Comparison of ENCODE assay signal across 9 mouse cellular contexts in the genomic region with DNA sequence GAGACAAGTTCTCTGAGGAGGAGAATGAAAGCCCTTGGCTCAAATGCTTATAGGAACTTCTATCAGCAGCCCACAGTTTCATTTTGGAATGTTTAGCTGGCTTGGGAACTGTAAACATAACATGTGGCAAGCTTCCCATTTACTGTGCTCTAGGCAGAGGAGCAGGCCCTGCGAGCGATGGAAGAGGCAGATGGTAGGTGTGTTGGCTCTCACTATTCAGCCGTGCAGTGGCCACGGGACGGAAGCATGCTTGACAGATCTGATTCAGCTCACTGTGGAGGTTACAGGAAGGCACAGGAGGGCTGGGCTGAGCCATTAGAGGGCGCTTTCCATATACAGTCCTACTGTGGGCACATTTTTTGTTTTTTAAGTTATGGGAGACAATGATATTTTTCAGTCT.
DNase-seq lines count a peak whose midpoint lies in the region; ATAC-seq and TF ChIP-seq lines count a peak whose summit lies in the region.
"Had no signal": no experiment of that assay in that cellular context is flagged by ENCODE, and none has a peak within 500 bp of the region (broad histone marks: within the 10 kb centered on the region; RNA-seq: fewer than 3 reads in every experiment).

No protein-coding gene starts in this region.

- in situ Hi-C loops in CH12.LX (cut with MboI; ENCODE audit: low pct_ligation_motif_present, low pct_unique_long_range_greater_than_20kb, low sequenced_read_pairs): no loop called here

- H3K9ac ChIP-seq in hindbrain, embryonic 11.5 days (ENCODE audit: low read depth, low read length): no peak overlapping the region
- H3K9ac ChIP-seq in CH12.LX (ENCODE audit: insufficient read depth, low read depth): no peak overlapping the region
- H3K9ac ChIP-seq: stomach, embryonic 15.5 days had no signal

- TF ChIP-seq EP300 in CH12.LX (IDR thresholded peaks at IDR 0.05; ENCODE audit: low read length): no peak

- no peaks in the 10 kb centered on the region for H3K36me3 ChIP-seq in hindbrain, embryonic 10.5 days
- H3K36me3 ChIP-seq in hindbrain, embryonic 11.5 days (ENCODE audit: control insufficient read depth, insufficient read depth, low read length): no peaks in the 10 kb centered on the region
- H3K36me3 ChIP-seq in CH12.LX (replicated peaks in 1 of 2; ENCODE audit: control insufficient read depth in 1 of 2, insufficient read depth in 1 of 2, low read length in 1 of 2): peaks cover 0 to 33% of the 10 kb centered on the region in 2 experiments
- H3K36me3 ChIP-seq in heart, embryonic 10.5 days: no peaks in the 10 kb centered on the region
- H3K36me3 ChIP-seq: stomach, embryonic 15.5 days had no signal

- no peak for TF ChIP-seq POLR2A in CH12.LX (IDR thresholded peaks at IDR 0.05; ENCODE audit: low read depth, low read length)

- dilution Hi-C loops in CH12.LX (cut with MboI; ENCODE audit: extremely low pct_ligation_motif_present, extremely low pct_unique_long_range_greater_than_20kb, low sequenced_read_pairs): no loop called here

- TF ChIP-seq RAD21 in CH12.LX (IDR thresholded peaks at IDR 0.05; ENCODE audit: low read depth, low read length): peak; percentile 32

- H3K79me2 ChIP-seq in CH12.LX (replicated peaks; ENCODE audit: control insufficient read depth, extremely low read depth, insufficient read depth, poor library complexity, severe bottlenecking): no peaks in the 10 kb centered on the region

- WGBS in hindbrain, embryonic 10.5 days: 62% methylated on average over 6 of the region's 6 CpGs
- 55% methylated on average over 6 of the region's 6 CpGs for WGBS in hindbrain, embryonic 11.5 days
- 66% methylated on average over 6 of the region's 6 CpGs for WGBS in heart, embryonic 10.5 days

- peak in 1 of 2 experiments; percentile 64; a peak in 3 of 4 replicates for TF ChIP-seq CTCF in CH12.LX (conservative IDR thresholded peaks at IDR 0.05 in 1 of 2, IDR thresholded peaks at IDR 0.05 in 1 of 2; ENCODE audit: low read depth in 2 of 2, low read length in 2 of 2)

- no peak for ATAC-seq in hindbrain, embryonic 11.5 days (ENCODE audit: low FRiP score)

- H3K4me1 ChIP-seq in hindbrain, embryonic 10.5 days (replicated peaks): peaks cover 28% of the 10 kb centered on the region; the same call in 1 of the 2 replicates
- no peaks in the 10 kb centered on the region for H3K4me1 ChIP-seq in hindbrain, embryonic 11.5 days (replicated peaks; ENCODE audit: control insufficient read depth, insufficient read depth, low read length)
- H3K4me1 ChIP-seq in CH12.LX (ENCODE audit: control insufficient read depth in 1 of 2, insufficient read depth in 2 of 2): peaks cover 4 to 55% of the 10 kb centered on the region in 2 experiments; a peak in 3 of 4 replicates
- peaks cover 5% of the 10 kb centered on the region; the same call in 1 of the 2 replicates for H3K4me1 ChIP-seq in heart, embryonic 10.5 days

- no peak overlapping the region for H3K4me3 ChIP-seq in hindbrain, embryonic 10.5 days
- H3K4me3 ChIP-seq in hindbrain, embryonic 11.5 days (ENCODE audit: low read depth, low read length): no peak overlapping the region
- H3K4me3 ChIP-seq in CH12.LX (replicated peaks in 1 of 3; ENCODE audit: low read depth in 2 of 3, low read length in 2 of 3, poor library complexity in 1 of 3): no peak overlapping the region
- H3K4me3 ChIP-seq in heart, embryonic 10.5 days: no peak overlapping the region
- H3K4me3 ChIP-seq: stomach, embryonic 15.5 days had no signal

- H3K27ac ChIP-seq in hindbrain, embryonic 10.5 days: 0 out of 2 replicates have a peak overlapping the region, but pooled peaks have one; percentile 35
- no peak overlapping the region for H3K27ac ChIP-seq in hindbrain, embryonic 11.5 days (ENCODE audit: low read depth, low read length)
- no peak overlapping the region for H3K27ac ChIP-seq in CH12.LX (ENCODE audit: insufficient read depth, low read depth)
- no peak overlapping the region for H3K27ac ChIP-seq in heart, embryonic 10.5 days
- H3K27ac ChIP-seq: stomach, embryonic 15.5 days had no signal

- H3K27me3 ChIP-seq in hindbrain, embryonic 10.5 days (ENCODE audit: insufficient read depth, poor library complexity, severe bottlenecking): no peaks in the 10 kb centered on the region
- no peaks in the 10 kb centered on the region for H3K27me3 ChIP-seq in hindbrain, embryonic 11.5 days (ENCODE audit: control insufficient read depth, insufficient read depth, low read length)
- H3K27me3 ChIP-seq in CH12.LX (replicated peaks): no peaks in the 10 kb centered on the region
- H3K27me3 ChIP-seq in heart, embryonic 10.5 days (ENCODE audit: insufficient read depth, poor library complexity, severe bottlenecking): no peaks in the 10 kb centered on the region
- H3K27me3 ChIP-seq: stomach, embryonic 15.5 days had no signal

- no peaks in the 10 kb centered on the region for H3K9me3 ChIP-seq in hindbrain, embryonic 10.5 days
- H3K9me3 ChIP-seq in hindbrain, embryonic 11.5 days (ENCODE audit: control insufficient read depth, low read length): no peaks in the 10 kb centered on the region
- H3K9me3 ChIP-seq in CH12.LX (replicated peaks; ENCODE audit: low read length): no peaks in the 10 kb centered on the region
- no peaks in the 10 kb centered on the region for H3K9me3 ChIP-seq in heart, embryonic 10.5 days
- H3K9me3 ChIP-seq: stomach, embryonic 15.5 days had no signal

- no peak overlapping the region for H3K4me2 ChIP-seq in hindbrain, embryonic 11.5 days (replicated peaks; ENCODE audit: low read depth, low read length)
- H3K4me2 ChIP-seq in CH12.LX (ENCODE audit: insufficient read depth, low read depth, poor library complexity, severe bottlenecking): no peak overlapping the region
- H3K4me2 ChIP-seq: stomach, embryonic 15.5 days had no signal

- no peak for DNase-seq in hindbrain, embryonic 10.5 days (ENCODE audit: low spot score)
- DNase-seq in hindbrain, embryonic 11.5 days (ENCODE audit: low spot score): no peak
- DNase-seq in CH12.LX (ENCODE audit: extremely low read depth): peak; percentile 78
- DNase-seq in cerebellum, postnatal 36 days: peak; percentile 74 to 76
- peak; percentile 57 for DNase-seq in layer of hippocampus, adult 9-11 months
- no peak for DNase-seq in urinary bladder, postnatal 14 days (ENCODE audit: low spot score)
- no peak for DNase-seq in Muller cell, postnatal 12 days (ENCODE audit: inconsistent ontology term)
- no peak for DNase-seq in heart, embryonic 10.5 days (ENCODE audit: low spot score)

TF ChIP-seq in CH12.LX, 34 proteins besides CTCF, POLR2A, EP300 and RAD21:
- TF ChIP-seq TCF12 (IDR thresholded peaks at IDR 0.05; ENCODE audit: low read depth, low read length) (no peak), CHD2 (IDR thresholded peaks at IDR 0.05; ENCODE audit: low read length) (no peak), ETS1 (conservative IDR thresholded peaks at IDR 0.05; ENCODE audit: low read depth, low read length) (no peak), E2F4 (IDR thresholded peaks at IDR 0.05; ENCODE audit: insufficient replicate concordance, low read depth, low read length) (no peak), PAX5 (IDR thresholded peaks at IDR 0.05; ENCODE audit: low read length) (no peak), IRF4 (IDR thresholded peaks at IDR 0.05; ENCODE audit: low read depth, low read length) (no peak), ZKSCAN1 (IDR thresholded peaks at IDR 0.05; ENCODE audit: borderline replicate concordance, low read depth, low read length) (peak; percentile 93), MAX (IDR thresholded peaks at IDR 0.05; ENCODE audit: low read length) (0 out of 2 replicates have a peak, but pooled peaks have one; percentile 30), HCFC1 (IDR thresholded peaks at IDR 0.05; ENCODE audit: low read depth, low read length) (no peak), ZNF384 (IDR thresholded peaks at IDR 0.05; ENCODE audit: low read depth, low read length) (no peak), MXI1 (IDR thresholded peaks at IDR 0.05; ENCODE audit: low read depth, low read length) (no peak), TBP (conservative IDR thresholded peaks at IDR 0.05; ENCODE audit: low read depth, low read length) (no peak), POLR2AphosphoS2 (IDR thresholded peaks at IDR 0.05; ENCODE audit: low read depth, low read length) (no peak), CHD1 (IDR thresholded peaks at IDR 0.05; ENCODE audit: low read depth, low read length) (no peak), MEF2A (IDR thresholded peaks at IDR 0.05; ENCODE audit: borderline replicate concordance, low read depth, low read length) (no peak), BHLHE40 (IDR thresholded peaks at IDR 0.05; ENCODE audit: low read depth, low read length) (peak; percentile 76), SIN3A (IDR thresholded peaks at IDR 0.05; ENCODE audit: low read length) (no peak), ZMIZ1 (IDR thresholded peaks at IDR 0.05; ENCODE audit: low read depth, low read length) (no peak), MYC (IDR thresholded peaks at IDR 0.05; ENCODE audit: low read depth, low read length) (no peak), USF1 (IDR thresholded peaks at IDR 0.05; ENCODE audit: low read depth, low read length) (no peak), NELFE (IDR thresholded peaks at IDR 0.05; ENCODE audit: low read depth, low read length) (no peak), SMC3 (IDR thresholded peaks at IDR 0.05; ENCODE audit: low read depth, low read length) (peak; percentile 41), NRF1 (IDR thresholded peaks at IDR 0.05; ENCODE audit: low read depth, low read length) (no peak), ELF1 (IDR thresholded peaks at IDR 0.05; ENCODE audit: low read depth, low read length) (no peak), MAFK (IDR thresholded peaks at IDR 0.05; ENCODE audit: insufficient replicate concordance, low read length) (no peak), MAZ (IDR thresholded peaks at IDR 0.05; ENCODE audit: low read depth, low read length) (no peak), JUN (IDR thresholded peaks at IDR 0.05; ENCODE audit: insufficient read depth, low read depth, low read length) (no peak), USF2 (conservative IDR thresholded peaks at IDR 0.05; ENCODE audit: low read depth, low read length) (no peak), GABPA (IDR thresholded peaks at IDR 0.05; ENCODE audit: insufficient replicate concordance, low read depth, low read length) (no peak), RCOR1 (conservative IDR thresholded peaks at IDR 0.05; ENCODE audit: low read depth, low read length) (no peak), KAT2A (IDR thresholded peaks at IDR 0.05; ENCODE audit: insufficient replicate concordance, low read length) (no peak), JUND (conservative IDR thresholded peaks at IDR 0.05; ENCODE audit: low read depth, low read length) (no peak), UBTF (IDR thresholded peaks at IDR 0.05; ENCODE audit: low read depth, low read length) (no peak)

Comparison
In these comparisons a context has a peak if more than half of its experiments do, and no peak if none do; other contexts are left out.
1. DNase-seq: peak in CH12.LX (single experiment), cerebellum, postnatal 36 days (2 of 2) and layer of hippocampus, adult 9-11 months (single experiment); none in hindbrain, embryonic 10.5 days (single experiment), hindbrain, embryonic 11.5 days (single experiment), urinary bladder, postnatal 14 days (single experiment), Muller cell, postnatal 12 days (single experiment) and heart, embryonic 10.5 days (single experiment).